Mouse (Mus musculus): ENCODE data around the gene Pabpn1l. TPM values are rescaled to one million over a fixed set of nuclear protein-coding genes. Genes with fewer than 3 reads are reported as not detected.

The Pabpn1l gene
- not detected for total RNA-seq (2021)
- long read RNA-seq, experiment 1: 0 reads
- long read RNA-seq, experiment 2: 0 reads

DNA sequence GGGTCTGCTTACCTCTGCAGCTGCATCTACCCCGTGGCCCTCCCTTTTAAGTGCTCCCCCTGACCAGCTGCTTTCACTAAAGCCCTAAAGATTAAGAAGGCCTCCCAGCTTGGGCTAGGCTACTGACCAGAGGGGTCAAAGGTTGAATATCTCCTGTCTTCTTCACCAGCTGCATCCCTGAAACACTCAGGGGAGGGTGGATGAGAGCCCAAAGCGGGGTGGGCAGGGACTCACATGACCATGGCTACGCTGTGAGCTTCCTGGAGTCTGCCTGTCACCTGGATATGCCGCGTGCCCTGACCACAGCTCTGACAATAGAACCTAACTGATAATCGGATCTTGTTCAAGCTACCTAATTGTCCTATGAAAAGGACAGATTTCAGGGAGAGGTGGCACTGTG is at the start of gene Pabpn1l:
TSS of gene Pabpn1l (minus strand) at position 13 of the 400 bp plus-strand sequence.
- DNase-seq: no peak

DNA sequence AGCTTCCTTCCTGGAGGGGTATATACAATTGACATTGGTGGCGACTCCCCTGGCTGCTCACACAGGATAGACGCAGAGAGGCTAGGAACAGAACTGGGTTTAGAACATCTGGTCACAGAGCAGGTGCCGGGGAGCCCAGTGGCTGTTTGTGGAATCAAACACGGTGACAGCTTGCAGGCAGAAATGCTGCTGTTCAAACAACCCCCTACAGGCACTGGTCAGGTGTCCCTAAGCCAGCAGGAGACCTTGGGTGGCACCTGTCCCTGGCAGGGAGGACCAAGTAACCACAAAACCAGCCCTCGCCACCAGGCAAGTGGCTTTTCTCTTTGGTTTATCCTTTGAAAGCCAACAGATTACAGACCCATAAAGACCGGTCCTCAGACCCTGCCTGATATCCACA is 49.4 kb upstream of the Pabpn1l start:
- DNase-seq: no peak

DNA sequence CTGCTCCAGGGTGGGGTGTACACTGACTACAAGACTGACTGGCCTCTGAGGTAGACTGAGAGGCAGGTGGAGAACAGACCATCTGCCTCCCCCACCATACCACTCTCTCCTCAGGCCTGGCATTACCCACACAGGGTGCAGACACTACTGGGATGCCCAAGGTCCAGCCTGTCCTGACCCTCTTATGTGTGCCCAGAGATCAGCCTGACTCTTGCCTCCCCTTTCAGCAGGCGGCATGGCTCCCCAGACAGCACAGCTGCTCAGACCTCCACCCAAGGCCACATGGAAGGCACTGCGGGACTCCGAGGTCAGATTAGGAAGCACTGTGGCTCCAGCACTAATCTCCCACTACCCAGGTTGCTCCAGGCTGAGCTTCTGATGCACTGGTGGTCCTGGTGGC is 48.2 kb upstream of the Pabpn1l start:
- DNase-seq: no peak

DNA sequence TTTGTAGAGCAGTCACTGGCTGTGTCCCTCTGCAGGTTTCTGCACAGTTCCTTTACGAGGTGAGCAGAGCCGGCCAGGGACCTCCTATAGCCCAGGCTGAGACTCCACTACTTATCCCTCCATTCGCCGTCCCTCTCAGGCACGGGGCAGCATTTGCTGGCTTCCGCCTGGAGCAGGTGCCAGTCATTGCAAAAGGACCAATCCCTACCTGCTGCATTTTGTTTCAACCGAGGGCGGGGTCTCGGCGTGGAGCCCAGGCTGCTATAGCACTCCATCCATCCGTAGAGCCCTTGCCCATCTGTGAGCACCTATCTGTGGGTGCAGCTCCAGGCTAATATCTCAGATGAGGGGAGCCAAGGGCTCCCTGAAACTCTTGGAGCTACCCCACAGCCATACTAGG is 47.5 kb upstream of the Pabpn1l start:
- DNase-seq: no peak

DNA sequence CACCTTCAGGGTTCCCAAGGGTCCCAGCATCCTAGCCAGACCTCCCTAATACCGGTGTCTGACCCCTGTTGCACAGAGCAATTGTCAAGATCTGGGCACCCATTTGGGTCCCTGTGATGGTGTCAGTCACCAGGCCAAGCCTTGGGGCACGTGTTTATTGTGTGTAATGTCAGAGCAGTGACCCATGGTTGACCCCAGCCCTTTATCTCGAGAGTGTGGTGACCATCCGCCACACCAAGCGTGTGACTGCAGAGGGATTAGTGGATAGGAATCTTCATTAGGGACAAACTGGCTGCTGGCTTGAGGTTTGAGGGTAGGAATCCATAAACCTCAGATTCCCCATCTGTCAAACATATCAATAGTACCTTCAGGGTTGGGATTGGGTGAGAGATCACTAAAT is 46.8 kb upstream of the Pabpn1l start:
- no peak for DNase-seq

DNA sequence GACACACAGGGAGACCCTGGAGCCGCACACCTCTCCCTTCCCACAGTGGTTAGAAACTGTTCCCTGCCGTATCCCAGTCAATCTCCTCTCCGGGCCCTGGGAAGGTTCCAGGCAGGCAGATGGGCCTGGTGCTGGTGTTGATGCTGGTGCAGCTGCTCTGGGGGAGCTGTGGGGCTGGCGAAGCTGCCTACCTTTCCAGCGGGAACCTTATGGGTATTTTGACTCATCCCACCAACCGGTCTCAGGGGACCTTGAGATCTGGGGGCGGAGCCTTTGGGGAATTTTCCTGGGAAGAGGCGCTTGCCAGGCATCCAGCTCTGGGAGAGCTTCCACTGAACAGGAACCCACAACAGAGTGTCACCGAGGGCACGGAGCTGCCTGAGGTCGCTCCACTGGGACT is 45.3 kb upstream of the Pabpn1l start:
- DNase-seq: no peak

DNA sequence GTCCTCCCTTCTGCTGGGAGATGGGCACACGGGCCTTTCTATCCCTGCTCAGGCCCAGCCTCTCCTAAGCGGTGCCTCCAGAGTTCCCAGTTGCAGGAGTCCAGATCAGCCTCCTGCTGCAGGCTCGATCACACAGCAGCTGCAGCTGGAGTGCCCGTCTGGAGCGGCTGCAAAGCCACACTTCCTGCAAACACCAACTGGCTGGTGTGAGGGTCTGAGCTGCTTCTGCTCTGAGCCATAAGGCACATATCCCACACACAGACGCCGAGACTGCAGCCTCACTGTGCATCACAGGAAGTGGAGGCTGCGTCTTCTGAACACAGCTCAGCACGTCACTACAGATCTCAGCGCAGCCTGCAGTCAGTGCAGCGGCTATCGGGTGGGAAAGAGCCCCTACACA is 44.3 kb upstream of the Pabpn1l start:
- no peak for DNase-seq

DNA sequence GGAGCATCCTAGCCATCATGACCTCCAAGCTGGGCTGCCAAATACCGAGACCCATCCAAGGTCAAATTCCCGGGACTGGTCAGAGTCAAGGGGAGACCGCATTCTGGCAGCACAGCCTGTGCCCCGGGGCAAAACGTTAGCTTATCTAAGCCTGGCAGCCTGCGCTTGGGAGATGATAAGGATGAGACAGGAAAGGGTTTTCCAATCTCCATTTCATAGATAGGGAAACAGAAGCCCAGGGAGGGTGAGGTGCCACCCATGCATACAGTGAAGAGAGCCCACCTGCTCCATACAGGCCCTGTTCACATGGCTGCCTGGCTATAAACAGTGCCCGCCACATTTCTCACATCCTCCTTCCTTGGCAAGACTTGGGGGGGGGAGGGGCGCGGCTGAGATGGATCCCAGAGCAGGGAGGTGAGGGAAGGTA is 43.8 kb upstream of the Pabpn1l start:
- DNase-seq: no peak

DNA sequence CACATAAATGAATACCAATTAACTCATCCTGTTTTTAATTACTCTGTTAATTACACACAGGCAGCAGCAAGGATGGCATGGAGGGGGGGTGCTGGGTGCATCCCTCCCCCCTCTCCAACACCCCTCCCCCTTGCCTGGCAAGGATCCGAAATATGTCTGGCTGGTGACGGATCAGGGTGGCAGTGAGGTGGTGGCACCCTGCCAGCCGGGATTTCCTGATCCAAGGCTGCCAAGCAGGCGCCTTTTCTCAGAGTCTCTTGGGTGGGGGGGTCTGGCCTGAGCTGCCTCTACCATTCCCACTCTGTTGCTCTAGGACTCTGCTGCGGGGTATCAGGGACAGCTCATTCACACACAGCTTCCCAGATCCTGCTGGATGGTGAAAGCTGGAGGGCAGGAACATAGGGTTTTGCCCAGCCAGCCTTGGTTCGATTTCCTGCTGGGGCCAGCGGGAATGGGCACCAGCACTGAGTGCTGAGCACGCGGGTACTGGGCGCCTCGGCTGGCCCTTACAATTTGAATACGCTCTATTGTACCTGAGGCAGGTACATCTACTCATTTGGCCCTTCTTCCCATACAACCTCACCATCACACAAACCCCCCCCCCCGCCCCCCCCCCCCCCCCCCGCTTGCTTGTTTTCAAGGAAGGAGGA is 43.3 kb upstream of the Pabpn1l start:
- peak; percentile 72 for DNase-seq

DNA sequence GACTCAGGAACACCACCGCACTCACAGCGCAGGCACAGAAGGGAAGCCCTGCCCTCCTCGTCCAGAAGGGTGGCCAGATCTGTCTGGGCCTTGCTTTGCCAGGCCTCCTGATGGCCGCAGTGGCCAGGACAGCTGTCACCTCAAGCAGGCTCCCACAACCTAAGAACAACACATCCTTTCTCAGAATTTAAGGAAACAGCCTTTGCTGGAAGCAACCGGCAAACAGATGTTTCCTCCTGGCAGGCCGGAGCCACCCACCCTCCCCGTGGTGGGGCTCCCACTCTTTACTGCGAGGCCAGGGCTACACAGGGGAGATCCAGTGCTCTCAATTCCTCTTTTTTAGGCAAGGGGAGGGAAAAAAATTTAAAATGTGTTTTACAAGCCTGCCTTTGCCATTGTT is 42.7 kb upstream of the Pabpn1l start:
- peak; percentile 59 for DNase-seq

DNA sequence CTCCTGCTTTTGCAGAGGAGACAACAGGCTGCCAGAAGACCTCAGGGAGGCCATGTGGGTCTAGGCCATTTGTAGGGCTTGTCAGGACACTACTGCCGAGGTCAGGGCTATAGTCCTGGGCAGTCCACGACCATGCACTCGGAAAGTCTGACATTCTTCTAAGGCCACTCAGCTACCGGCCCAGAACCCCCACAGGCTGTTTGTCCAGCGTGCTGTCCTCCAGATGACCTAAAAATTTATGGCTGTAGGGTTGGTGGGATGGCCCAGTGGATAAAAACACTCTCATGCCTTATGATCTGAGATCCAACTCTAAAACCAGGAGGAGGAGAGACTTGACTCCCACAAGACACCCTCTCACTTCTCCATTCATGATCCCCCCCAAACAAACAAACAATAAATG is 41.1 kb upstream of the Pabpn1l start:
- no peak for DNase-seq

DNA sequence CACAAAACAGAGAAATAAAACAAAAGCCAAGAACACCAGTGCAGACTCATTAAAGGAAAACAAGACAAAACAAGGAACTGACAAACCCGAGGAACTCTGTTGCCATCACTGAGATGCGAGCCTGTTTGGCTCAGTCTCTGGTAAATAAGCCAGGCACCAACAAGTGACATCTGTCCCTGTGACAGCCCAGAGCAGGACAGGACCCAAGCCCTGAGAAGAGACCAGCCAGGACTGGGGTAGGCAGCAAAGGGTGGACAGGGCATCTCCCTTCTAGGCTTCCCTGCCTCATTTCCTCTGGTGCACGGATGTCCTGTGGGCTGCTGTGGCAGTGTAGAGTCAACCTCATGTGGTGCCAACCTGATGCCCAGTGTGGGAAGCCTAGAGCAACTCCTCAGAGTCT is 40.6 kb upstream of the Pabpn1l start:
- DNase-seq: no peak

DNA sequence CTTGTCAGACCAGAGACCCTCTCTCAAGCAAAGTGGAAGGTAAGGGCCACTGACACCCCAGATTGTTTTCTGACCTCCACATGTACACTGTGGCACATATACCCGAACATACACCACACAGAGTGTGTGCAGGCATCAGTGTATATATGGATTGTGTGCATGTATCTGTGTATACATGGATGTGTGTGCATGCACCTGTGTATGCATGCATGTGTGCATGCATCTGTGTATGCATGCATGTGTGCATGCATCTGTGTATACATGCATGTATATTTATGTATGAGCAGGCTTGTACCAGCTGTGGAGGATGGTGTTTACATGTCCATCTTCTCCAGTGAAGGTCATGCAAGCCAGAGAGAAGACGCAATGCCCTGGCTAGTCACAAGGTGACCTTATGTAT is 39.4 kb upstream of the Pabpn1l start:
- no peak for DNase-seq

DNA sequence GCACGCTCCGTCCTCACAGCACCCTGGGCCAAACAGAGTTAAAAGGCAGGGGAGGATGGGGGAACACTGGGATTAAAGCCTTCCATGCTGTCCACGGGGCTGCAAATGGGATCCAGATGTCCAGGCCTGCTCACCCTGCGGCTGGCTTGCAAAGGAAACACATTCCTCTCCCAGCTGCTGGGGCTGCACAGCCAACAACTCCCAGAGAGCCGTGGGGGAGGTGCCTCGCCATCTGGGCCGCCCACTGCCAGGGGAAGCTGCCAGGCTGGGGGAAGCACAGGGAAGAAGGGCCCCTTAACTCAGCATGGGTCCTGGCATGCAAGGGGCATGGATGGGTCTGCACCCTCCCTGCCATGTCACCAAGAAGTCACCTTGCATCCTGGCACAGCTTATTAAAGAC is 38.6 kb upstream of the Pabpn1l start:
- DNase-seq: peak; percentile 81

DNA sequence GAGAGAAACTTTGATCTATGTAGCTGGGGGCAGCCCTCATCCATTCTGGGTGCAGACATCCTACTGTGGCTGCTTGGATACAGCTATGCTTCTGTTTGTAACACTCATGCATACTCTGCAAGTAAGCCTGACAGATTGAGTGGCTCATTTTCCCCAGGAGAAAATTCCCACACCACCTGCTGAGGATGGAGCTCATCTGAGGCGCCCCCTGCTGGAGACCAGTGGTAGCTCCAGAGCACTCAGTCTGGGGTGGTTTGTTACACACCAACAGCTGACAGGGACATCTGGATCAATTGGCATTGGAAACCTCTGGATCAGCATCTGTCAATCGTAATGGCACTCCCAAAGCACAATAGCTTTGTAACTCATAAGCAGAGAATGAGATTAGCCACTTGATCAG is 37.5 kb upstream of the Pabpn1l start:
- no peak for DNase-seq

DNA sequence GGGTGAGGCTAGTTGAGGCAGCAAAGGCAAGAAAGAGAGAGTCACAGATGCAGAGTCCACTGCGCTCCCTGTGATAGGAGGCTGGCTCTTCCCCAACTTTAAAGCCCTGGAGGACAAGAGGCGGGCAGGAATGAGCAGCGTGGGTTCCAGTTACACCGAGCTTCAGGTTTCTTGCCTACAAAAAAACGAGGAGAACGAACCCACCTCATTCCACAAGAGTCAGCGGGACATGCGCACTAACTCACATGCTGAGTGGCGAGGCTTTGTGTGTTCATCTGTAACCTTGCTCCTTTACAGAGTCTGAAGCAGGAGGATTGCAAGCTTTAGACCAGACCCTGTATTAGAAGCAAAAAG is 36.2 kb upstream of the Pabpn1l start:
- DNase-seq: no peak

DNA sequence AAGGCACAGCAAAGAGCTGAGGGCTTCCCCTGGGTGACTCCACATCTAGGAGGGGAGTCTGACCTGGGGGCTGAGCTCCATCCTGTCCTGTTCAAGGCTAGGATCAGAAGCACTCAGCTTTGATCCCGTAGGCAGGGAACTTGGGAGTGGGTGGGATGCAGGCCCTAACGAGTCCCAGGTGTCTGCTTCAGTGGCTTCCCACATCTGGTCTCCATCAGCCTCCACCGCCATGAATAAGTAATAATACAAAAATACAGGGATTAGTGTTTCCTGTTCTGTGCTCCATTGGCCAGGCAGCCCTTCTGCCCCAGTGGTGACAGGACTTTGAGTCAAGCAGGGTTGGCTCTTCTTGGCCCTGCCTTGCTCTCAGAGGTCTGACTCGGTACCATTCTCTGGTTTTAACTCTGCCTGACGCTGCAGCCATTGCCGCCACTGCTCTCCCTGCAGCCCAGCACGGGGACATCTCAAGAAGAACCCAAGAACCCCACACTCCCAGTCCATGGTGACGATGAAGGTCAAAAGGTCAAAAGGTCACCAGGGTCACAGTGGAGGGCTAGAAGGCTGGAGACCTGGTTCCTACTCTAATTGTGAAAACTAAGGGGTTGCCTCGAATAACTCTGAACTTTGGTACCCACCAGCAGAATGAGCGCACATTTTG is 35.7 kb upstream of the Pabpn1l start:
- no peak for DNase-seq

DNA sequence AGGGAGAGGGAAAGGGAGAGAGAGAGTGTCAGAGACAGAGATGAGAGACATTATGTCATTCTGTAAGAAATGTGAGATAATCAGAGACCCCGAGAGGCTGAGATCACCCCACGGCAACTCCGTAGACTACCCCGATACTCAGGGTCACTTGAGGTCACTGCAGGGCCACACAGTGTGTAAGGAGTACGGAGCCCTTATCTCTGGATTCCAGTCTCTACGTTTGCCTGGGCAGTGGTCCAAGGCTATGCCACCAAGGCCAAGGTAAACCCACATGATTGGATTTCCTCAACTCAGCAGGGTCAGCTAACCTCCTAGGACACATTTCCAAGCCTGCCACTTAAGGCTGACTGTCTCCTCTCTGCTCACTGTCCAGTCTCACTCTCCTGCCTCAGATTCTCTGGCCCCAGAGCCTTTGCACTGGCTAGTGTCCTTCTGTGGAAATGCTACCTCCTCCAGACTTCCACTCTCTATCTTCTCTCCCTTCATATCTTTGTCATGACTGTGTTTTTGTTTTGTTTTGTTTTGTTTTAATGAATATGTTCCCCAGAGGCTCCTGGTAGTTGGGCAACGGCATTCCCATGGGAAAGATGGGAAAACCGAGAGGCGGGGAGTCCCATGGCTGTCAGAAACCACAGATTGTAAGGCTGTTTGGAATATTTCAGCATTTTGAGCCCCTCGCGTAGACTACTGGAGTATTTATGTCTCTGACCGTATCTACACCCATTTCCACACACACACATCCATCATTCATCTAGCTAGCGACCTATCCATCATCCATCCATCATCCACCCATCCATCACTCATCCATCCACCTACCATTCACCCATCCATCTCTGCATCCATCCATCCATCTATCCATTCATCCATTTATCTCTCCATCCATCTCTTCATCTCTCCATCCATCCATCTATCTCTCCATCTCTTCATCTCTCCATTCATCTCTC is 33.8 kb upstream of the Pabpn1l start:
- no peak for DNase-seq

DNA sequence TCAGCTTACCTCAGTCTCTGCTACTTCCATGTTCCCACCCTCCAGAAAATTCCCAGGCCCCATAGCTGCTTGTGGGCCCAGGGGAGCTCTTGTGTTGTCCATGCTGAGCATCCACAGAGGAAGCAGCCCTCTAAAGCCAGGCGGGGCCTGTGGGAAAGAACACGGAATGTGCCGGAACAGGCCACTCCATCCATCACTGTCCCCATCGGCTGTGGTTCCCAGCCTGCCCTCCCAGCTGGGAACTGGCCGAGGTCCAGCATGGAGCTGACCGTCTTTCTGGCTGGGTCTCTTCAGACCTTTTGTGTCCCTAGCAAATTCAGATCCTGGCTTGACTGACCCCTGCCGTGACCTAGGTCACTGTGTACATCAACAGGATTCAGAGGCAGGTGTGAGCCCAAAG is 32.2 kb upstream of the Pabpn1l start:
- peak; percentile 56 for DNase-seq

DNA sequence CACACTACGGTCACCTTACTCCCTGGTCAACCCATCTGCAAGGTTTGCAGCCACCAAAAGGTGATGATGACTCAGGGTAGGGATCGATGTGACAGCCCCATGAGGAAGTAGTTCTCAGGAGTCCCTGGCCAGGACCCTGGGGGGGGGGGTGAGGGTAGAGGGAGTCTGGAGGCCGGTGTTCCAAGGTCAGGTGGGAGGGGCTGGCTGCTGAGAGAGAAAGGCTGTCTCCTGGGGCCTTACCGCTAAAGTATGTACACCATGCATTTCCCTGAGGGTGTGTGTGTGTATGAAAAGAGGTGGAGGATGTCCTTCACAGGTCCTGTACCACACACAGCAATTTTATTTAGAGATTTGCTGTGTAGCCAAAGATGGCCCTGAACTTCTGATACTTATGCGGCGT is 30.1 kb upstream of the Pabpn1l start:
- DNase-seq: no peak

DNA sequence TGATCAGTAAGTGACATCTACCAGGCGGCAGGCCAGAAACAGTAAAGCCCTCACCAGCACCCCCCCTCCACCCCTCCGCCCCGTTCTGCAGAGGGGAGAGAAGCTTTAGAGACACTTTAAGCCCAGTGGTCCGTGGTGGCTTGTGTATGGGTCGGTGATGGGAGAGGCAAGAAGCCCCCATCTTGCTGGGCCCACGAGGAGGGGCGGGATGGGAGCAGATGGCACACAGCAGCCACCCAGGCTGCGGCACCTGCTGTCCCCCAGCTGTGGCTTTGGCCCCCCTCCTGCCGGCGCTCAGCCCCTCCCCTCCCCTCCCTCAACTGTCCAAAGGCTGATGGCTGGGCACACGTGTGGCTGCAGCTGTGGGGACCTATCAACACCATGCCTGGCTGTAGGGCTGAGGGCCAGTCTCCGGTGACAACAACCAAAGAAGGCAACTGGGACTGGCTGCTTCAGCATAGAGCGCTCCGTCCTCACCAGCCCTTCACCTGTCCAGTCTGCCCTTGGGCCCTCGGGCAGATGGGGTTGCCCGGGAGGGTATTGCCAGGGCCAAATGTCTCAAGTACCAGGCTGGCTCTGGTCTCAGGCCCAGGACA is 28.9 kb upstream of the Pabpn1l start:
- DNase-seq: peak; percentile 61

DNA sequence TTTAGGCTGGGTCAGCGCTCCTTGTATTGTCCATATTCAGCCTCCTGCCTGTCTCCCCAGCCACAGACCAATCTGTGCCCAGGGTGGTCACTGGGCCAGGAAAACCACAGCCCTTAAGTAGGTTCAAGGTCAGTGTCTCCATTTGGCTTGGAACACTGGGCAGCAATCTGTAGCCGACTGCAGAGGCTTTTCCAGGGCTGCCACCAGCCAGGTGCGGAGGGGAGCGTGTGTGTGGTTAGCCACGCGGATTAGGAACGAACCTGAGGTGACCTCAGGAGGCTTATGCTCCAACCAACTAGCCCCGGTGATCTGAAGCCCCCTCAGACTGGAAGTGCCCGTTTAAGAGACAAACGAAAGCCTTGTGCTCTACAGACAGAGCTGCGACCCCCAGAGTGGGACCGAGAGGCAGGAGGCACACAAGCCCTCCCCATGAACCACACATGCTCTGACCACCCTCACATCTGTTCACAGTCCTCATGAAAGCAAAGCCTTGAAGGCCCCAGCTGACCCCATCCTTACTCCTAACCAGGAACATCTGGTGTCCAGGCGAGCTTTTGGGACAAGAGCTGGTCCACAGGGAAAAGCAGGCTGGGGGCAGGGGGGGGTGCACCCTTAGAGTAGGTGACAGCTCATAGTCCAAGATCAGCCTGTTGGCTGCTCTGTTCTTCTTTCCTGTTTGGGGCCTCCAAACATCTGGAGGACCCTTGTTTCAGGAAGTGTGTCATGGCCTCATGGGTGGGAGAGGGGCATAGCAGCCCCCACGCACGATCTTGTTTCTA is 25.8 kb upstream of the Pabpn1l start:
- DNase-seq: no peak
